Mouse (Mus musculus) duodenum, adult 2 months (tissue): ENCODE results near the gene Prlr. TPM values are rescaled to one million over a fixed set of nuclear protein-coding genes. Genes with fewer than 3 reads are reported as not detected.

Experiments
- polyA plus RNA-seq: library from polyadenylated mRNA; depleted of rRNA; stranded (reverse); fragments of >200 nt; gene quantifications from 2 replicates; pipeline ENCODE4 v1.2.3, GENCODE M21; 2012; ENCODE audit warnings: low replicate concordance; rRNA removed

Prlr gene
- polyA plus RNA-seq: 5.8 and 15.5 TPM in 2 replicates

DNA sequence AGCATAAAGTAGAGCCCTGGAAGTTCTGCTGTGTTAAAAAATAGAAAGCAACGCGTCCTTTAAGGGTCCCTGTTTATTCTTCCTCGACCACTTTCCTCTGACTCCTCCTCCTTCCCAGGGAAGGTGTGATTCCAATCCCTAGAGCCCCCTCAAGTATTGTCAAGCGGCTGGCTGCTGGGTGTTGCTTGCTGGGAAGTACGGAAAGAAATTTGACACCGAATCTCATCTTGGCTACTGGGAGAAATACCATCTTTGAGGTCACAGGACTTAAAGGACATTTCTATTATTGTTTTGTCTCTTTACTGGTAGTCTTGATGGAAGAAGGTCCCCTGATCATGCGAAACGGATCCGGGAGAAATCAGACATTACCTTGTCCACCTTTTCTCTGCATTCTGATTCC is at the start of gene Prlr:
Gene Prlr (plus strand): TSS at position 156 of the 400 bp plus-strand sequence.

DNA sequence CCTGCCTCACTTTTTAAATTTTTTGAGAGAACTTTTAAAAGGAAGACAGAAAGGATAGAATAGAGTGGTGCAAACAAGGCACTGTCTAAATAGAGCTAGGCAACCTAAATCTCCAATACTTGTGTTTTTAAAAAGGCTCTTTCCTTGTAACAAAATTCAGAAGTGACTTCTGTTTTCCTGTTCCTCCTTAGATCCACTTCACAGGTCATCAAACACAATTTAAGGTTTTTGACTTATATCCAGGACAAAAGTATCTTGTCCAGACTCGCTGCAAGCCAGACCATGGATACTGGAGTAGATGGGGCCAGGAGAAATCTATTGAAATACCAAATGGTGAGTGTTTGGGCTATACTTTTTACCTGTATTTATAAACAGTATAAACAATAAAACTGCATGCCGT is 148.0 kb downstream of the Prlr start, which contains the start of gene Gm21973:
Gene Gm21973 (plus strand): TSS at position 301 of the 400 bp plus-strand sequence.

DNA sequence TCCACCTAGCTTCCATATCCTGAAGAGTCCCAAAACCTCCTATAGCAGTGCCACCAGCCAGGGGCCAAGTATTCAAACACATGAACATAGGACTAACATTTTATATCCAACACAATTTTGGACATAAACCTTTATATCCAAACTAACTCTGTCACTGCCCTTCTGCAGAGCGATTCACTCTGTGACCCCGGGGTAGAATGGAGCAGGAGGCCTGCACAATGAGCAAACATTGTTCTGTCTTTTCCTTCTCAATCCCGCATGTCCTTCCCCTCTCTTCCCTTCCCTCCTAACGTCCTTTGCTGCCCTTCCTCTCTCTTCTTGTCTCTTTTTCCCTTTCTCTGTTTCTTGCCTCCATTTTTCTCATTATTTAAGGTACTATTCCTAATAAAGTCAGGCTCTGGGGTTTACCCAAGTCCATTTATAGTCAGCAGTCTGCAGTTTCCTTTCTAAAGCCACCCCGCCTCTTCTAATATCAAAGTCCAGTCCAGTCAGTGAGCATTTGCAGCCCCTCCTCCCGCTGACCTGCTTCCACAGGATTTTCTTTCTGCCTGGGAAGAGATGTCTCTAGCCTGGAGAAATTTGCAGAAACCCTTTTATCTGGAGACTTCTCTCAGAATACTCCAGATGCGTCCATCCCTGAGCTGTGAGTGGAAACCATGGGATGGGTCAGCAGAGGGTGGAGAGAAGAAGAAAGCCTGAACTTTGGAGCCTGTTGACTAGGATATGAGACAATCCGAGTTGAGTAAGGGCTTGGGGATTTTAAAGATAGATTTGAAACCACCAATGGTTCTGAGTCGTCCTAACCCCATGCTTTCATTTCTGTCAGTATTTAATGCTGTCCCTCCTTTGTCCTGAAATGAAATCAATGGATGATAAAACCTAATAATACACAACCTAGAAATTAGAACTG is 181.3 kb downstream of the Prlr start, which contains the start of gene Agxt2:
Gene Agxt2 (plus strand): TSS at position 494 of the 910 bp plus-strand sequence.

Other genes with a start within 250 kb of the Prlr start
- not detected in 2 replicates for gene Gm21973, start 148.1 kb downstream of the Prlr start, polyA plus RNA-seq
- gene Agxt2, start 181.3 kb downstream of the Prlr start, polyA plus RNA-seq: 0.09 TPM in 1 of 2 replicates, not detected in the other